Mouse (Mus musculus) thymus, postnatal 14 days (tissue): ENCODE measurements around the gene Tacr3.

Experiments
- DNase-seq: peaks from one replicate; pipeline ENCODE4 v3.0.0; 2021

Gene Tacr3

GRCm38 (mm10) chr3:134828875-134829530 lies at the start of gene Tacr3:
Gene Tacr3 (plus strand): TSS chr3:134829007.
- no peak for DNase-seq

GRCm38 (mm10) chr3:134828492-134828874 lies 324 bp upstream of the Tacr3 start:
- DNase-seq: no peak

GRCm38 (mm10) chr3:134829531-134829921 lies 719 bp downstream of the Tacr3 start:
- DNase-seq: no peak

- DNase-seq: no peak
Observed at GRCm38 (mm10) chr3:134851342-134851741, 22.5 kb downstream of the Tacr3 start.

- DNase-seq: no peak
Observed at GRCm38 (mm10) chr3:134877701-134878100, 48.9 kb downstream of the Tacr3 start.

GRCm38 (mm10) chr3:134895831-134896230 lies 67.0 kb downstream of the Tacr3 start:
- no peak for DNase-seq

GRCm38 (mm10) chr3:134908890-134909289 lies 80.1 kb downstream of the Tacr3 start:
- DNase-seq: no peak

- no peak for DNase-seq
Observed at GRCm38 (mm10) chr3:134934703-134935102, 105.9 kb downstream of the Tacr3 start.

- no peak for DNase-seq
Observed at GRCm38 (mm10) chr3:134935461-134935860, 106.7 kb downstream of the Tacr3 start.

- DNase-seq: no peak
Observed at GRCm38 (mm10) chr3:134963461-134963860, 134.7 kb downstream of the Tacr3 start.

- no peak for DNase-seq
Observed at GRCm38 (mm10) chr3:134978902-134979301, 150.1 kb downstream of the Tacr3 start.

GRCm38 (mm10) chr3:134980140-134980539 lies 151.3 kb downstream of the Tacr3 start:
- no peak for DNase-seq
